Mouse (Mus musculus) adipocyte (in vitro differentiated cells): ENCODE results near the gene Dohh.

Experiments used
- DNase-seq: peaks from one replicate; pipeline ENCODE4 v3.0.0-alpha.2; 2016; ENCODE audit warnings: low spot score

Gene Dohh

GRCm38 (mm10) chr10:81404720-81405119, 20.5 kb downstream of the Dohh start:
- DNase-seq, result no peak

GRCm38 (mm10) chr10:81405588-81406201, 21.5 kb downstream of the Dohh start:
- no peak for DNase-seq

- DNase-seq, result no peak
These were observed 22.5 kb downstream of the Dohh start for GRCm38 (mm10) chr10:81406504-81407440.

- peak; percentile 73 for DNase-seq
These were observed 23.6 kb downstream of the Dohh start for GRCm38 (mm10) chr10:81407539-81408423.

GRCm38 (mm10) chr10:81408424-81408729, 24.1 kb downstream of the Dohh start:
- no peak for DNase-seq

- no peak for DNase-seq
These were observed 24.7 kb downstream of the Dohh start for GRCm38 (mm10) chr10:81408871-81409291.

- no peak for DNase-seq
These were observed 25.1 kb downstream of the Dohh start for GRCm38 (mm10) chr10:81409330-81409729.

GRCm38 (mm10) chr10:81410350-81410749, 26.1 kb downstream of the Dohh start:
- no peak for DNase-seq

- no peak for DNase-seq
These were observed 26.8 kb downstream of the Dohh start for GRCm38 (mm10) chr10:81410981-81411380.

- peak; percentile 80 for DNase-seq
These were observed 27.5 kb downstream of the Dohh start for GRCm38 (mm10) chr10:81411471-81412400.

- DNase-seq, result no peak
These were observed 28.5 kb downstream of the Dohh start for GRCm38 (mm10) chr10:81412586-81413309.

- no peak for DNase-seq
These were observed 29.4 kb downstream of the Dohh start for GRCm38 (mm10) chr10:81413310-81414261.

- no peak for DNase-seq
These were observed 30.5 kb downstream of the Dohh start for GRCm38 (mm10) chr10:81414682-81415081.

GRCm38 (mm10) chr10:81415146-81415545, 30.9 kb downstream of the Dohh start:
- no peak for DNase-seq

GRCm38 (mm10) chr10:81415549-81416310, 31.5 kb downstream of the Dohh start:
- DNase-seq, result no peak

- DNase-seq, result peak; percentile 58
These were observed 32.5 kb downstream of the Dohh start for GRCm38 (mm10) chr10:81416581-81417226.

- DNase-seq, result no peak
These were observed 33.3 kb downstream of the Dohh start for GRCm38 (mm10) chr10:81417227-81418215.
